Comparison of ENCODE assay signal across 11 mouse cellular contexts in genomic region chr4:126732111-126732510, GRCm38 (mm10). TPM values are rescaled to one million over a fixed set of nuclear protein-coding genes. Genes with fewer than 3 reads are reported as not detected.
DNase-seq lines count a peak whose midpoint lies in the region; ATAC-seq and TF ChIP-seq lines count a peak whose summit lies in the region.
"Had no signal": no experiment of that assay in that cellular context is flagged by ENCODE, and none has a peak within 500 bp of the region (broad histone marks: within the 10 kb centered on the region; RNA-seq: fewer than 3 reads in every experiment).

No protein-coding gene starts in this region.

- no peaks in the 10 kb centered on the region for H3K4me1 ChIP-seq in kidney, postnatal 0 days (replicated peaks; ENCODE audit: insufficient read depth, low read length)
- H3K4me1 ChIP-seq in kidney, adult 2 months (ENCODE audit: control insufficient read depth, insufficient read depth, low read length): no peaks in the 10 kb centered on the region
- peaks cover 33% of the 10 kb centered on the region for H3K4me1 ChIP-seq in embryonic facial prominence, embryonic 15.5 days
- peaks cover 21% of the 10 kb centered on the region for H3K4me1 ChIP-seq in limb, embryonic 10.5 days
- peaks cover 12% of the 10 kb centered on the region for H3K4me1 ChIP-seq in neural tube, embryonic 12.5 days

- H3K36me3 ChIP-seq in kidney, postnatal 0 days (ENCODE audit: insufficient read depth, low read length): no peaks in the 10 kb centered on the region
- no peaks in the 10 kb centered on the region for H3K36me3 ChIP-seq in kidney, adult 2 months (ENCODE audit: control insufficient read depth, insufficient read depth, low read length)
- H3K36me3 ChIP-seq in embryonic facial prominence, embryonic 15.5 days: no peaks in the 10 kb centered on the region
- no peaks in the 10 kb centered on the region for H3K36me3 ChIP-seq in limb, embryonic 10.5 days
- H3K36me3 ChIP-seq in neural tube, embryonic 12.5 days: no peaks in the 10 kb centered on the region

- TF ChIP-seq POLR2A in kidney, adult 2 months (IDR thresholded peaks at IDR 0.05; ENCODE audit: low read depth, low read length): no peak

- H3K9ac ChIP-seq in kidney, postnatal 0 days (ENCODE audit: low read depth, low read length): no peak overlapping the region
- H3K9ac ChIP-seq in embryonic facial prominence, embryonic 15.5 days: no peak overlapping the region
- H3K9ac ChIP-seq in neural tube, embryonic 12.5 days: no peak overlapping the region

- WGBS in kidney, postnatal 0 days: 2% methylated on average over 18 of the region's 18 CpGs
- 2% methylated on average over 18 of the region's 18 CpGs for WGBS in kidney, adult 2 months
- WGBS in embryonic facial prominence, embryonic 15.5 days: 2% methylated on average over 18 of the region's 18 CpGs
- WGBS in limb, embryonic 10.5 days: 2% methylated on average over 18 of the region's 18 CpGs
- 2% methylated on average over 18 of the region's 18 CpGs for WGBS in neural tube, embryonic 12.5 days

- H3K27me3 ChIP-seq in kidney, postnatal 0 days (ENCODE audit: insufficient read depth, low read length): peaks cover 68% of the 10 kb centered on the region
- peaks cover 7% of the 10 kb centered on the region for H3K27me3 ChIP-seq in kidney, adult 2 months (replicated peaks; ENCODE audit: control insufficient read depth, insufficient read depth, low read length)
- peaks cover 74% of the 10 kb centered on the region for H3K27me3 ChIP-seq in embryonic facial prominence, embryonic 15.5 days
- peaks cover 85% of the 10 kb centered on the region for H3K27me3 ChIP-seq in limb, embryonic 10.5 days (ENCODE audit: low read depth, poor library complexity, severe bottlenecking)
- H3K27me3 ChIP-seq in neural tube, embryonic 12.5 days (replicated peaks): peaks cover 78% of the 10 kb centered on the region

- peak overlapping the region; percentile 14; the same call in 1 of the 2 replicates for H3K4me2 ChIP-seq in kidney, postnatal 0 days (ENCODE audit: low read length)
- H3K4me2 ChIP-seq in embryonic facial prominence, embryonic 15.5 days (replicated peaks): peak overlapping the region; percentile 40
- H3K4me2 ChIP-seq in neural tube, embryonic 12.5 days (replicated peaks): peak overlapping the region; percentile 31

- ATAC-seq in kidney, postnatal 0 days (replicated peaks; ENCODE audit: low FRiP score, low read depth): no peak
- ATAC-seq in embryonic facial prominence, embryonic 15.5 days (ENCODE audit: insufficient number of reproducible peaks, low FRiP score, low TSS enrichment, low read depth): no peak
- ATAC-seq in neural tube, embryonic 12.5 days (ENCODE audit: low FRiP score, low read depth): no peak

- intact Hi-C loops in gastrocnemius, postnatal 36 days (cut with DNase I): no loop called here

- H3K27ac ChIP-seq in kidney, postnatal 0 days: no peak overlapping the region
- no peak overlapping the region for H3K27ac ChIP-seq in kidney, adult 2 months (ENCODE audit: insufficient read depth, low read depth, low read length)
- H3K27ac ChIP-seq in embryonic facial prominence, embryonic 15.5 days (replicated peaks): no peak overlapping the region
- no peak overlapping the region for H3K27ac ChIP-seq in limb, embryonic 10.5 days
- no peak overlapping the region for H3K27ac ChIP-seq in neural tube, embryonic 12.5 days

- TF ChIP-seq CTCF in kidney, postnatal 0 days (IDR thresholded peaks at IDR 0.05; ENCODE audit: low read depth): no peak
- no peak for TF ChIP-seq CTCF in kidney, adult 2 months (conservative IDR thresholded peaks at IDR 0.05; ENCODE audit: insufficient read depth, insufficient read length, low read depth, low read length)

- no peak for DNase-seq in kidney, postnatal 0 days (ENCODE audit: low spot score)
- no peak for DNase-seq in kidney, adult 2 months
- peak; percentile 42 for DNase-seq in limb, embryonic 10.5 days (ENCODE audit: low spot score)
- no peak for DNase-seq in gastrocnemius, postnatal 36 days
- DNase-seq in adrenal gland, postnatal 4 days (ENCODE audit: low spot score in 2 of 2): no peak
- DNase-seq: cerebellum, postnatal 14 days; kidney, adult 8-10 months; lung, postnatal 4 days had no signal

- H3K4me3 ChIP-seq in kidney, postnatal 0 days (replicated peaks; ENCODE audit: low read depth, low read length): no peak overlapping the region
- H3K4me3 ChIP-seq in kidney, adult 2 months (ENCODE audit: insufficient read depth, low read depth, low read length): no peak overlapping the region
- peak overlapping the region; percentile 19 for H3K4me3 ChIP-seq in embryonic facial prominence, embryonic 15.5 days (replicated peaks)
- peak overlapping the region; percentile 15 for H3K4me3 ChIP-seq in limb, embryonic 10.5 days
- 0 out of 2 replicates have a peak overlapping the region, but pooled peaks have one; percentile 3 for H3K4me3 ChIP-seq in neural tube, embryonic 12.5 days

- H3K9me3 ChIP-seq in kidney, postnatal 0 days (replicated peaks; ENCODE audit: low read length): no peaks in the 10 kb centered on the region
- H3K9me3 ChIP-seq in embryonic facial prominence, embryonic 15.5 days (replicated peaks): no peaks in the 10 kb centered on the region
- no peaks in the 10 kb centered on the region for H3K9me3 ChIP-seq in limb, embryonic 10.5 days (replicated peaks)
- no peaks in the 10 kb centered on the region for H3K9me3 ChIP-seq in neural tube, embryonic 12.5 days

RNA-seq across cellular contexts. Expression of gene Tfap2e, which starts 3.9 kb away (rescaled TPM):
- not detected in 2 replicates for polyA plus RNA-seq in kidney, postnatal 0 days (2015; fragmentation: Nextera tagmentation; extraction: Ambion mirVana)
- not detected in 2 replicates for polyA plus RNA-seq in kidney, adult 2 months (2012; rRNA removed)
- polyA plus RNA-seq in embryonic facial prominence, embryonic 15.5 days (2015; fragmentation: Nextera tagmentation; extraction: Ambion mirVana): 0.60 and 1.1 TPM in 2 replicates
- polyA plus RNA-seq in limb, embryonic 10.5 days (2016; fragmentation: Nextera tagmentation; extraction: Ambion mirVana): not detected in 2 replicates
- 0.33 and 0.38 TPM in 2 replicates for polyA plus RNA-seq in neural tube, embryonic 12.5 days (2016; fragmentation: Nextera tagmentation; extraction: Ambion mirVana)
- not detected for total RNA-seq in gastrocnemius, postnatal 36 days (2021)
- total RNA-seq in adrenal gland, postnatal 4 days (2021): not detected
- total RNA-seq: left cerebral cortex, adult 8-10 months had no signal

RNA-seq across cellular contexts. Expression of gene Ncdn, which starts 21.1 kb away (rescaled TPM):
- polyA plus RNA-seq in kidney, postnatal 0 days (2015; fragmentation: Nextera tagmentation; extraction: Ambion mirVana): 22.0 and 22.2 TPM in 2 replicates
- polyA plus RNA-seq in kidney, adult 2 months (2012; rRNA removed): 26.0 and 27.7 TPM in 2 replicates
- 31.6 and 33.4 TPM in 2 replicates for polyA plus RNA-seq in embryonic facial prominence, embryonic 15.5 days (2015; fragmentation: Nextera tagmentation; extraction: Ambion mirVana)
- polyA plus RNA-seq in limb, embryonic 10.5 days (2016; fragmentation: Nextera tagmentation; extraction: Ambion mirVana): 37.7 and 41.3 TPM in 2 replicates
- polyA plus RNA-seq in neural tube, embryonic 12.5 days (2016; fragmentation: Nextera tagmentation; extraction: Ambion mirVana): 60.5 and 64.8 TPM in 2 replicates
- 1 to 10 TPM; 7.6 to 9.9 TPM for total RNA-seq in gastrocnemius, postnatal 36 days (2021)
- total RNA-seq in adrenal gland, postnatal 4 days (2021): 10 to 100 TPM; 34.5 to 35.7 TPM

RNA-seq across cellular contexts. Expression of gene AU040320, which starts 21.2 kb away (rescaled TPM):
- polyA plus RNA-seq in kidney, postnatal 0 days (2015; fragmentation: Nextera tagmentation; extraction: Ambion mirVana): 22.4 and 22.6 TPM in 2 replicates
- 55.4 and 56.6 TPM in 2 replicates for polyA plus RNA-seq in kidney, adult 2 months (2012; rRNA removed)
- 17.6 and 22.7 TPM in 2 replicates for polyA plus RNA-seq in embryonic facial prominence, embryonic 15.5 days (2015; fragmentation: Nextera tagmentation; extraction: Ambion mirVana)
- polyA plus RNA-seq in limb, embryonic 10.5 days (2016; fragmentation: Nextera tagmentation; extraction: Ambion mirVana): 18.7 and 19.8 TPM in 2 replicates
- polyA plus RNA-seq in neural tube, embryonic 12.5 days (2016; fragmentation: Nextera tagmentation; extraction: Ambion mirVana): 37.0 and 39.6 TPM in 2 replicates
- 10 to 100 TPM; 23.5 TPM for total RNA-seq in gastrocnemius, postnatal 36 days (2021)
- 10 to 100 TPM; 40.9 to 42.0 TPM for total RNA-seq in adrenal gland, postnatal 4 days (2021)

RNA-seq across cellular contexts. Expression of gene Psmb2, which starts 54.7 kb away (rescaled TPM):
- polyA plus RNA-seq in kidney, postnatal 0 days (2015; fragmentation: Nextera tagmentation; extraction: Ambion mirVana): 450 and 458 TPM in 2 replicates
- polyA plus RNA-seq in kidney, adult 2 months (2012; rRNA removed): 180 and 189 TPM in 2 replicates
- 431 and 455 TPM in 2 replicates for polyA plus RNA-seq in embryonic facial prominence, embryonic 15.5 days (2015; fragmentation: Nextera tagmentation; extraction: Ambion mirVana)
- 593 TPM in 2 replicates for polyA plus RNA-seq in limb, embryonic 10.5 days (2016; fragmentation: Nextera tagmentation; extraction: Ambion mirVana)
- 448 and 479 TPM in 2 replicates for polyA plus RNA-seq in neural tube, embryonic 12.5 days (2016; fragmentation: Nextera tagmentation; extraction: Ambion mirVana)
- 10 to 100 TPM; 77.9 to 88.6 TPM for total RNA-seq in gastrocnemius, postnatal 36 days (2021)
- total RNA-seq in adrenal gland, postnatal 4 days (2021): 100 to 1,000 TPM; 172 to 173 TPM

Comparison
In these comparisons a context has a peak if more than half of its experiments do, and no peak if none do; other contexts are left out.
1. H3K4me3 ChIP-seq: peak in embryonic facial prominence, embryonic 15.5 days (single experiment), limb, embryonic 10.5 days (single experiment) and neural tube, embryonic 12.5 days (single experiment); none in kidney, postnatal 0 days (single experiment) and kidney, adult 2 months (single experiment).
2. Peak in every context shown above with its lines, with median percentiles within 50 percentile points of each other: H3K4me2 ChIP-seq.